9 mouse cellular contexts compared by ENCODE assay signal in the genomic region with DNA sequence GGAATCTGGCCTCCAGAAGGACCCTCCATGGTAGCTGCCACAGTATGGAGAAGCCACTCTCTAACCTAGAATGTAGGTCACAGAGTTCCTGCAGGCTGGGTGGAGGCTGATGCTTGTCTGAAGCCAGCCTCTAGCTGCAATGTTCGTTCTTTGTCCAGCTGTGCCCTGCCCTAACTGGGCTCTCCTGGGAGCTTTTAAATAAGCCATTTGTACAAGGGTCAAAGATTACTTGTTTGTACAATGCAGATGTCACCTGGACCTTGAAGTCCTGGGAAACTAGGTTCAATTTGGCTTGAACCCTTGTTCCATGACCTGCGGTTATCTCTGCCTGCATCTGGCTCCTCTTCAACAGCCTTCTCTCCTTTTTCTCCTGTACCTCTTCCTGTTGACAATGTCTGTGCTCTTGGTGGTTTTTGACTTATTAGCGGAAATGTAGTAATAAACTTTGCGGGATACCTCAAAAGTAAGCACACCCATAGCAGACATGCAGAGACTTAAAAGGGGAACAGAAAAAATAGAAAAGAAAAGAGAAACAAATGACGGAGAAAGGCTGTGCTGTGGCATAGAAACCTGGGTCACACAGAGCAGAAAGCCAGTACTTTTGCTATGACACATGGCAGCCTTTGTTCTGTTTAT.
DNase-seq lines count a peak whose midpoint lies in the region; ATAC-seq and TF ChIP-seq lines count a peak whose summit lies in the region.
"Had no signal": no experiment of that assay in that cellular context is flagged by ENCODE, and none has a peak within 500 bp of the region (broad histone marks: within the 10 kb centered on the region; RNA-seq: fewer than 3 reads in every experiment).

No protein-coding gene starts in this region.

- no peak overlapping the region for H3K4me2 ChIP-seq in heart, embryonic 16.5 days (ENCODE audit: low read depth, low read length)
- no peak overlapping the region for H3K4me2 ChIP-seq in CH12.LX (ENCODE audit: insufficient read depth, low read depth, poor library complexity, severe bottlenecking)
- no peak overlapping the region for H3K4me2 ChIP-seq in forebrain, embryonic 11.5 days (ENCODE audit: low read depth, low read length, severe bottlenecking)
- no peak overlapping the region for H3K4me2 ChIP-seq in hindbrain, embryonic 11.5 days (replicated peaks; ENCODE audit: low read depth, low read length)
- H3K4me2 ChIP-seq: embryonic facial prominence, embryonic 15.5 days had no signal

- TF ChIP-seq RAD21 in CH12.LX (IDR thresholded peaks at IDR 0.05; ENCODE audit: low read depth, low read length): peak; percentile 4

- H3K9me3 ChIP-seq in heart, embryonic 16.5 days (replicated peaks; ENCODE audit: control insufficient read depth, low read length): peaks cover 6% of the 10 kb centered on the region
- H3K9me3 ChIP-seq in CH12.LX (replicated peaks; ENCODE audit: low read length): peaks cover 13% of the 10 kb centered on the region
- no peaks in the 10 kb centered on the region for H3K9me3 ChIP-seq in forebrain, embryonic 11.5 days (ENCODE audit: control insufficient read depth, low read length)
- H3K9me3 ChIP-seq in hindbrain, embryonic 11.5 days (ENCODE audit: control insufficient read depth, low read length): no peaks in the 10 kb centered on the region
- H3K9me3 ChIP-seq: embryonic facial prominence, embryonic 15.5 days had no signal

- WGBS in heart, embryonic 16.5 days: 81% methylated on average over 5 of the region's 5 CpGs
- 87% methylated on average over 5 of the region's 5 CpGs for WGBS in forebrain, embryonic 11.5 days
- 83% methylated on average over 5 of the region's 5 CpGs for WGBS in hindbrain, embryonic 11.5 days

- in situ Hi-C loops in CH12.LX (cut with MboI; ENCODE audit: low pct_ligation_motif_present, low pct_unique_long_range_greater_than_20kb, low sequenced_read_pairs): no loop called here

- H3K36me3 ChIP-seq in heart, embryonic 16.5 days (ENCODE audit: control insufficient read depth, insufficient read depth): no peaks in the 10 kb centered on the region
- H3K36me3 ChIP-seq in CH12.LX (replicated peaks in 1 of 2; ENCODE audit: control insufficient read depth in 1 of 2, insufficient read depth in 1 of 2, low read length in 1 of 2): no peaks in the 10 kb centered on the region
- H3K36me3 ChIP-seq in splenic B cell, adult 2 months (ENCODE audit: control insufficient read depth, insufficient read depth, low read length, poor library complexity, severe bottlenecking): no peaks in the 10 kb centered on the region
- H3K36me3 ChIP-seq in forebrain, embryonic 11.5 days (ENCODE audit: control insufficient read depth, insufficient read depth, low read length): no peaks in the 10 kb centered on the region
- H3K36me3 ChIP-seq in hindbrain, embryonic 11.5 days (ENCODE audit: control insufficient read depth, insufficient read depth, low read length): no peaks in the 10 kb centered on the region
- H3K36me3 ChIP-seq: embryonic facial prominence, embryonic 15.5 days had no signal

- DNase-seq in heart, adult 8-10 months (ENCODE audit: low spot score): no peak
- DNase-seq in CH12.LX (ENCODE audit: extremely low read depth): peak; percentile 88
- peak; percentile 62 for DNase-seq in kidney, postnatal 14 days
- DNase-seq in splenic B cell, adult 2 months (ENCODE audit: low read depth, low spot score): peak; percentile 80
- no peak for DNase-seq in forebrain, embryonic 11.5 days (ENCODE audit: low spot score)
- no peak for DNase-seq in hindbrain, embryonic 11.5 days (ENCODE audit: low spot score)
- no peak for DNase-seq in cerebellum, postnatal 4 days (ENCODE audit: low spot score in 2 of 2)

- peak overlapping the region; percentile 29; the same call in 1 of the 2 replicates for H3K27ac ChIP-seq in heart, embryonic 16.5 days (ENCODE audit: low read length)
- peak overlapping the region; percentile 44 for H3K27ac ChIP-seq in CH12.LX (ENCODE audit: insufficient read depth, low read depth)
- H3K27ac ChIP-seq in forebrain, embryonic 11.5 days (ENCODE audit: low read depth, low read length): no peak overlapping the region
- H3K27ac ChIP-seq in hindbrain, embryonic 11.5 days (ENCODE audit: low read depth, low read length): no peak overlapping the region
- H3K27ac ChIP-seq: embryonic facial prominence, embryonic 15.5 days had no signal

- H3K79me2 ChIP-seq in CH12.LX (replicated peaks; ENCODE audit: control insufficient read depth, extremely low read depth, insufficient read depth, poor library complexity, severe bottlenecking): no peaks in the 10 kb centered on the region

- TF ChIP-seq POLR2A in CH12.LX (IDR thresholded peaks at IDR 0.05; ENCODE audit: low read depth, low read length): no peak; the same call in 1 of the 2 replicates

- H3K4me1 ChIP-seq in heart, embryonic 16.5 days (ENCODE audit: control insufficient read depth, insufficient read depth, low read length): no peaks in the 10 kb centered on the region
- H3K4me1 ChIP-seq in CH12.LX (ENCODE audit: control insufficient read depth in 1 of 2, insufficient read depth in 2 of 2): peaks cover 12 to 37% of the 10 kb centered on the region in 2 experiments
- H3K4me1 ChIP-seq in forebrain, embryonic 11.5 days (replicated peaks; ENCODE audit: control insufficient read depth, insufficient read depth, low read length): no peaks in the 10 kb centered on the region
- H3K4me1 ChIP-seq in hindbrain, embryonic 11.5 days (replicated peaks; ENCODE audit: control insufficient read depth, insufficient read depth, low read length): no peaks in the 10 kb centered on the region
- H3K4me1 ChIP-seq: embryonic facial prominence, embryonic 15.5 days had no signal

- TF ChIP-seq EP300 in CH12.LX (IDR thresholded peaks at IDR 0.05; ENCODE audit: low read length): peak; percentile 96

- H3K27me3 ChIP-seq in heart, embryonic 16.5 days (ENCODE audit: control insufficient read depth, insufficient read depth, low read length): no peaks in the 10 kb centered on the region
- H3K27me3 ChIP-seq in CH12.LX (replicated peaks): no peaks in the 10 kb centered on the region
- no peaks in the 10 kb centered on the region for H3K27me3 ChIP-seq in splenic B cell, adult 2 months (ENCODE audit: control insufficient read depth, insufficient read depth, low read length, poor library complexity, severe bottlenecking)
- H3K27me3 ChIP-seq in forebrain, embryonic 11.5 days (ENCODE audit: control insufficient read depth, insufficient read depth, low read length): no peaks in the 10 kb centered on the region
- H3K27me3 ChIP-seq in hindbrain, embryonic 11.5 days (ENCODE audit: control insufficient read depth, insufficient read depth, low read length): no peaks in the 10 kb centered on the region
- H3K27me3 ChIP-seq: embryonic facial prominence, embryonic 15.5 days had no signal

- TF ChIP-seq CTCF in CH12.LX (conservative IDR thresholded peaks at IDR 0.05 in 1 of 2, IDR thresholded peaks at IDR 0.05 in 1 of 2; ENCODE audit: low read depth in 2 of 2, low read length in 2 of 2): no peak

- dilution Hi-C loops in CH12.LX (cut with MboI; ENCODE audit: extremely low pct_ligation_motif_present, extremely low pct_unique_long_range_greater_than_20kb, low sequenced_read_pairs): no loop called here

- H3K4me3 ChIP-seq in heart, embryonic 16.5 days (ENCODE audit: low read length): no peak overlapping the region
- no peak overlapping the region for H3K4me3 ChIP-seq in CH12.LX (replicated peaks in 1 of 3; ENCODE audit: low read depth in 2 of 3, low read length in 2 of 3, poor library complexity in 1 of 3)
- H3K4me3 ChIP-seq in forebrain, embryonic 11.5 days (ENCODE audit: low read depth, low read length): no peak overlapping the region
- H3K4me3 ChIP-seq in hindbrain, embryonic 11.5 days (ENCODE audit: low read depth, low read length): no peak overlapping the region
- H3K4me3 ChIP-seq: embryonic facial prominence, embryonic 15.5 days had no signal

- no peak overlapping the region for H3K9ac ChIP-seq in heart, embryonic 16.5 days (ENCODE audit: low read length)
- no peak overlapping the region for H3K9ac ChIP-seq in CH12.LX (ENCODE audit: insufficient read depth, low read depth)
- no peak overlapping the region for H3K9ac ChIP-seq in forebrain, embryonic 11.5 days (ENCODE audit: low read length)
- no peak overlapping the region for H3K9ac ChIP-seq in hindbrain, embryonic 11.5 days (ENCODE audit: low read depth, low read length)
- H3K9ac ChIP-seq: embryonic facial prominence, embryonic 15.5 days had no signal

- peak; percentile 30; the same call in 1 of the 2 replicates for ATAC-seq in heart, embryonic 16.5 days (replicated peaks; ENCODE audit: extremely low read depth, insufficient read depth, low FRiP score)
- ATAC-seq in forebrain, embryonic 11.5 days (replicated peaks; ENCODE audit: low FRiP score): no peak
- no peak for ATAC-seq in hindbrain, embryonic 11.5 days (ENCODE audit: low FRiP score)

TF ChIP-seq in CH12.LX, 34 proteins besides CTCF, POLR2A, EP300 and RAD21 (continues in another document):
- TF ChIP-seq MAZ (IDR thresholded peaks at IDR 0.05; ENCODE audit: low read depth, low read length): no peak
- peak; percentile 48 for TF ChIP-seq JUN (IDR thresholded peaks at IDR 0.05; ENCODE audit: insufficient read depth, low read depth, low read length)
- TF ChIP-seq E2F4 (IDR thresholded peaks at IDR 0.05; ENCODE audit: insufficient replicate concordance, low read depth, low read length): no peak
- no peak for TF ChIP-seq GABPA (IDR thresholded peaks at IDR 0.05; ENCODE audit: insufficient replicate concordance, low read depth, low read length)
- TF ChIP-seq MAFK (IDR thresholded peaks at IDR 0.05; ENCODE audit: insufficient replicate concordance, low read length): peak; percentile 72; the same call in 1 of the 2 replicates
- no peak for TF ChIP-seq PAX5 (IDR thresholded peaks at IDR 0.05; ENCODE audit: low read length)
- no peak for TF ChIP-seq POLR2AphosphoS2 (IDR thresholded peaks at IDR 0.05; ENCODE audit: low read depth, low read length)
- TF ChIP-seq KAT2A (IDR thresholded peaks at IDR 0.05; ENCODE audit: insufficient replicate concordance, low read length): 0 out of 2 replicates have a peak, but pooled peaks have one; percentile 62
- no peak for TF ChIP-seq USF2 (conservative IDR thresholded peaks at IDR 0.05; ENCODE audit: low read depth, low read length)
- TF ChIP-seq MXI1 (IDR thresholded peaks at IDR 0.05; ENCODE audit: low read depth, low read length): peak; percentile 45; the same call in 1 of the 2 replicates
- no peak; the same call in 1 of the 2 replicates for TF ChIP-seq SMC3 (IDR thresholded peaks at IDR 0.05; ENCODE audit: low read depth, low read length)
- peak; percentile 46; the same call in 1 of the 2 replicates for TF ChIP-seq MAX (IDR thresholded peaks at IDR 0.05; ENCODE audit: low read length)
- no peak; the same call in 1 of the 2 replicates for TF ChIP-seq CHD2 (IDR thresholded peaks at IDR 0.05; ENCODE audit: low read length)
- TF ChIP-seq MYC (IDR thresholded peaks at IDR 0.05; ENCODE audit: low read depth, low read length): peak; percentile 82
- TF ChIP-seq ZC3H11A (IDR thresholded peaks at IDR 0.05; ENCODE audit: low read depth, low read length): no peak
- TF ChIP-seq BHLHE40 (IDR thresholded peaks at IDR 0.05; ENCODE audit: low read depth, low read length): peak; percentile 92
- TF ChIP-seq USF1 (IDR thresholded peaks at IDR 0.05; ENCODE audit: low read depth, low read length): no peak

Comparison
In these comparisons a context has a peak if more than half of its experiments do, and no peak if none do; other contexts are left out.
1. H3K27ac ChIP-seq: peak in heart, embryonic 16.5 days (single experiment) and CH12.LX (single experiment); none in forebrain, embryonic 11.5 days (single experiment) and hindbrain, embryonic 11.5 days (single experiment).
2. DNase-seq: peak in CH12.LX (single experiment), kidney, postnatal 14 days (single experiment) and splenic B cell, adult 2 months (single experiment); none in heart, adult 8-10 months (single experiment), forebrain, embryonic 11.5 days (single experiment), hindbrain, embryonic 11.5 days (single experiment) and cerebellum, postnatal 4 days (0 of 2).